8 mouse cellular contexts compared by ENCODE assay signal in the genomic region with DNA sequence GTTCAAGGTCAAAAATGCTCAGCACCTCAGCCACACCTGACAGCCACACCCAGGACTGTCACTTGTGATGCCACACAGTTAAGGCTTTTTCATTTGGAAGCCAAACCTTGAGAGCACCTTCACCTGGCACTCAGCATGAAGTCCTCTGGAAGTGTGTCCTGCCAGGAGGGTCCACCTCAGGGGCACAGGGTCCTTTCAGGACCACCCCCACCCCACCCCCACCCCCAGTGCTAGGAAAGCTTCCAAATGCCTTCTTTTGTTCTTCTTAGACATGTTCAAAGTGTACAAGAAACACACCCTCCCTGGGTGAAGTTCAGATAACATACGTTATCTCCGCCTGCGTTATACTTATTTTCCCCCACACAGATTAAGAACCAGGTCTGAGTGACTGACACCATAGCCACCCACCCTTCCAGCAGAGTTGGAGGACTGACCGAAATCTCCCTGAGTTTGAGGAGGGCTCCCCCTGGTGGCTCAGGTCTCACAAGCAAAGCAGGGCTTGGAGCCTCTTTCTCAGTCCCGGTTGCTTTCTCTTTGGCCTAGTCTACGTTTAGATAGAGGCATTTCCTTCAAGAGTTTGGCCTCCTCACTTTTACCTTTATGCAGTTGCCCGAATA. TPM values are rescaled to one million over a fixed set of nuclear protein-coding genes. Genes with fewer than 3 reads are reported as not detected.
DNase-seq lines count a peak whose midpoint lies in the region; ATAC-seq and TF ChIP-seq lines count a peak whose summit lies in the region.

No protein-coding gene starts in this region.

- H3K9me3 ChIP-seq in embryonic facial prominence, embryonic 15.5 days (replicated peaks): no peaks in the 10 kb centered on the region
- H3K9me3 ChIP-seq in heart, embryonic 10.5 days: no peaks in the 10 kb centered on the region
- H3K9me3 ChIP-seq in kidney, embryonic 14.5 days (ENCODE audit: control insufficient read depth, low read length): no peaks in the 10 kb centered on the region
- H3K9me3 ChIP-seq in limb, embryonic 15.5 days: no peaks in the 10 kb centered on the region
- H3K9me3 ChIP-seq in midbrain, postnatal 0 days (ENCODE audit: low read length): no peaks in the 10 kb centered on the region

- peak; percentile 81; the same call in 1 of the 2 replicates for ATAC-seq in embryonic facial prominence, embryonic 15.5 days (ENCODE audit: insufficient number of reproducible peaks, low FRiP score, low TSS enrichment, low read depth)
- peak; percentile 88 for ATAC-seq in kidney, embryonic 14.5 days (ENCODE audit: low FRiP score, low TSS enrichment)
- peak; percentile 54; the same call in 1 of the 2 replicates for ATAC-seq in limb, embryonic 15.5 days (ENCODE audit: insufficient number of reproducible peaks, low FRiP score, low TSS enrichment, low read depth)
- peak; percentile 71; the same call in 1 of the 2 replicates for ATAC-seq in midbrain, postnatal 0 days (ENCODE audit: low FRiP score)

- no peaks in the 10 kb centered on the region for H3K36me3 ChIP-seq in embryonic facial prominence, embryonic 15.5 days
- no peaks in the 10 kb centered on the region for H3K36me3 ChIP-seq in heart, embryonic 10.5 days
- H3K36me3 ChIP-seq in kidney, embryonic 14.5 days (ENCODE audit: control insufficient read depth, insufficient read depth, low read length): no peaks in the 10 kb centered on the region
- H3K36me3 ChIP-seq in limb, embryonic 15.5 days: no peaks in the 10 kb centered on the region
- H3K36me3 ChIP-seq in midbrain, postnatal 0 days (ENCODE audit: insufficient read depth, low read length): no peaks in the 10 kb centered on the region

- peaks cover 1% of the 10 kb centered on the region; the same call in 1 of the 2 replicates for H3K4me1 ChIP-seq in bone marrow, adult 2 months (ENCODE audit: control insufficient read depth, insufficient read depth, low read length)
- H3K4me1 ChIP-seq in embryonic facial prominence, embryonic 15.5 days: no peaks in the 10 kb centered on the region
- peaks cover 15% of the 10 kb centered on the region for H3K4me1 ChIP-seq in heart, embryonic 10.5 days
- no peaks in the 10 kb centered on the region for H3K4me1 ChIP-seq in kidney, embryonic 14.5 days (ENCODE audit: control insufficient read depth, insufficient read depth, low read length)
- H3K4me1 ChIP-seq in limb, embryonic 15.5 days: 0 out of 2 replicates have a peak, but pooled peaks cover 3% of the 10 kb centered on the region
- H3K4me1 ChIP-seq in midbrain, postnatal 0 days (ENCODE audit: insufficient read depth, low read length): no peaks in the 10 kb centered on the region

- peak; percentile 85 for DNase-seq in A20 (ENCODE audit: low read depth, low spot score)
- DNase-seq in heart, embryonic 10.5 days (ENCODE audit: low spot score): peak; percentile 94
- DNase-seq in midbrain, postnatal 0 days (ENCODE audit: low spot score): peak; percentile 90
- peak; percentile 79 to 87 for DNase-seq in spleen, postnatal 14 days (ENCODE audit: low spot score in 2 of 2)

- 13% methylated on average over 7 of the region's 7 CpGs for WGBS in bone marrow, adult 2 months
- WGBS in embryonic facial prominence, embryonic 15.5 days: 10% methylated on average over 7 of the region's 7 CpGs
- WGBS in heart, embryonic 10.5 days: 7% methylated on average over 7 of the region's 7 CpGs
- 8% methylated on average over 7 of the region's 7 CpGs for WGBS in kidney, embryonic 14.5 days
- 11% methylated on average over 7 of the region's 7 CpGs for WGBS in limb, embryonic 15.5 days
- 7% methylated on average over 7 of the region's 7 CpGs for WGBS in midbrain, postnatal 0 days

- no peak overlapping the region for H3K9ac ChIP-seq in embryonic facial prominence, embryonic 15.5 days
- H3K9ac ChIP-seq in kidney, embryonic 14.5 days (ENCODE audit: low read depth, low read length): no peak overlapping the region
- H3K9ac ChIP-seq in limb, embryonic 15.5 days: no peak overlapping the region
- H3K9ac ChIP-seq in midbrain, postnatal 0 days (replicated peaks; ENCODE audit: low read length, poor library complexity, severe bottlenecking): 0 out of 2 replicates have a peak overlapping the region, but pooled peaks have one; percentile 8

- peak; percentile 97 for TF ChIP-seq CTCF in bone marrow, adult 2 months (IDR thresholded peaks at IDR 0.05; ENCODE audit: control insufficient read depth, insufficient read depth, low read length)
- peak; percentile 96 for TF ChIP-seq CTCF in midbrain, postnatal 0 days (IDR thresholded peaks at IDR 0.05)

- no peaks in the 10 kb centered on the region for H3K27me3 ChIP-seq in embryonic facial prominence, embryonic 15.5 days
- no peaks in the 10 kb centered on the region for H3K27me3 ChIP-seq in heart, embryonic 10.5 days (ENCODE audit: insufficient read depth, poor library complexity, severe bottlenecking)
- no peaks in the 10 kb centered on the region for H3K27me3 ChIP-seq in kidney, embryonic 14.5 days (ENCODE audit: control insufficient read depth, insufficient read depth, low read length)
- no peaks in the 10 kb centered on the region for H3K27me3 ChIP-seq in limb, embryonic 15.5 days
- H3K27me3 ChIP-seq in midbrain, postnatal 0 days (ENCODE audit: insufficient read depth, low read length): 0 out of 2 replicates have a peak, but pooled peaks cover 2% of the 10 kb centered on the region

- H3K27ac ChIP-seq in bone marrow, adult 2 months (ENCODE audit: control insufficient read depth, insufficient read depth, low read depth, low read length, poor library complexity): no peak overlapping the region
- H3K27ac ChIP-seq in embryonic facial prominence, embryonic 15.5 days (replicated peaks): no peak overlapping the region
- peak overlapping the region; percentile 11; the same call in 1 of the 2 replicates for H3K27ac ChIP-seq in heart, embryonic 10.5 days
- no peak overlapping the region for H3K27ac ChIP-seq in kidney, embryonic 14.5 days (ENCODE audit: low read depth, low read length)
- no peak overlapping the region for H3K27ac ChIP-seq in limb, embryonic 15.5 days
- H3K27ac ChIP-seq in midbrain, postnatal 0 days (ENCODE audit: low read depth, low read length): no peak overlapping the region

- no peak overlapping the region for H3K4me2 ChIP-seq in embryonic facial prominence, embryonic 15.5 days (replicated peaks)
- H3K4me2 ChIP-seq in kidney, embryonic 14.5 days (replicated peaks; ENCODE audit: low read depth, low read length): no peak overlapping the region
- no peak overlapping the region for H3K4me2 ChIP-seq in limb, embryonic 15.5 days
- no peak overlapping the region for H3K4me2 ChIP-seq in midbrain, postnatal 0 days (ENCODE audit: low read depth, low read length, poor library complexity, severe bottlenecking)

- H3K4me3 ChIP-seq in bone marrow, adult 2 months (replicated peaks; ENCODE audit: control insufficient read depth, low read depth, low read length): no peak overlapping the region
- no peak overlapping the region for H3K4me3 ChIP-seq in embryonic facial prominence, embryonic 15.5 days (replicated peaks)
- no peak overlapping the region for H3K4me3 ChIP-seq in heart, embryonic 10.5 days
- H3K4me3 ChIP-seq in kidney, embryonic 14.5 days (ENCODE audit: low read length): no peak overlapping the region
- H3K4me3 ChIP-seq in limb, embryonic 15.5 days: no peak overlapping the region
- H3K4me3 ChIP-seq in midbrain, postnatal 0 days (ENCODE audit: low read depth, low read length): no peak overlapping the region

- TF ChIP-seq POLR2A in bone marrow, adult 2 months (IDR thresholded peaks at IDR 0.05; ENCODE audit: borderline replicate concordance, control insufficient read depth, low read depth, low read length): no peak

RNA-seq across cellular contexts. Expression of gene Mybpc3, which starts 16.7 kb away (rescaled TPM):
- 0.54 and 1.1 TPM in 2 replicates for polyA plus RNA-seq in bone marrow, adult 2 months (2011; ENCODE audit: insufficient read depth, insufficient read length, low replicate concordance, missing spikeins)
- 0.32 and 0.40 TPM in 2 replicates for polyA plus RNA-seq in embryonic facial prominence, embryonic 15.5 days (2015; fragmentation: Nextera tagmentation; extraction: Ambion mirVana)
- polyA plus RNA-seq in heart, embryonic 10.5 days (2016; fragmentation: Nextera tagmentation; extraction: Ambion mirVana): 450 and 1,030 TPM in 2 replicates
- not detected in 2 replicates for polyA plus RNA-seq in kidney, embryonic 14.5 days (2014; fragmentation: Nextera tagmentation; extraction: Ambion mirVana)
- 0.09 and 0.34 TPM in 2 replicates for polyA plus RNA-seq in limb, embryonic 15.5 days (2015; fragmentation: Nextera tagmentation; extraction: Ambion mirVana)
- total RNA-seq in midbrain, postnatal 0 days (2014; rRNA removed): 0.09 TPM in 1 of 2 replicates, not detected in the other
- polyA plus RNA-seq in midbrain, postnatal 0 days (2015; fragmentation: Nextera tagmentation; extraction: Ambion mirVana): not detected in 2 replicates

RNA-seq across cellular contexts. Expression of gene Spi1, which starts 19.0 kb away (rescaled TPM):
- polyA plus RNA-seq in bone marrow, adult 2 months (2011; ENCODE audit: insufficient read depth, insufficient read length, low replicate concordance, missing spikeins): 28.0 and 65.7 TPM in 2 replicates
- 12.3 and 12.4 TPM in 2 replicates for polyA plus RNA-seq in embryonic facial prominence, embryonic 15.5 days (2015; fragmentation: Nextera tagmentation; extraction: Ambion mirVana)
- polyA plus RNA-seq in heart, embryonic 10.5 days (2016; fragmentation: Nextera tagmentation; extraction: Ambion mirVana): 0.99 and 4.1 TPM in 2 replicates
- 2.2 and 3.7 TPM in 2 replicates for polyA plus RNA-seq in kidney, embryonic 14.5 days (2014; fragmentation: Nextera tagmentation; extraction: Ambion mirVana)
- 9.4 and 12.6 TPM in 2 replicates for polyA plus RNA-seq in limb, embryonic 15.5 days (2015; fragmentation: Nextera tagmentation; extraction: Ambion mirVana)
- total RNA-seq in midbrain, postnatal 0 days (2014; rRNA removed): 4.4 and 10.0 TPM in 2 replicates
- 4.0 and 4.2 TPM in 2 replicates for polyA plus RNA-seq in midbrain, postnatal 0 days (2015; fragmentation: Nextera tagmentation; extraction: Ambion mirVana)

RNA-seq across cellular contexts. Expression of gene Slc39a13, which starts 31.0 kb away (rescaled TPM):
- 6.8 and 15.6 TPM in 2 replicates for polyA plus RNA-seq in bone marrow, adult 2 months (2011; ENCODE audit: insufficient read depth, insufficient read length, low replicate concordance, missing spikeins)
- 75.8 and 80.0 TPM in 2 replicates for polyA plus RNA-seq in embryonic facial prominence, embryonic 15.5 days (2015; fragmentation: Nextera tagmentation; extraction: Ambion mirVana)
- polyA plus RNA-seq in heart, embryonic 10.5 days (2016; fragmentation: Nextera tagmentation; extraction: Ambion mirVana): 32.6 and 37.5 TPM in 2 replicates
- 31.1 and 32.8 TPM in 2 replicates for polyA plus RNA-seq in kidney, embryonic 14.5 days (2014; fragmentation: Nextera tagmentation; extraction: Ambion mirVana)
- 88.8 and 89.4 TPM in 2 replicates for polyA plus RNA-seq in limb, embryonic 15.5 days (2015; fragmentation: Nextera tagmentation; extraction: Ambion mirVana)
- total RNA-seq in midbrain, postnatal 0 days (2014; rRNA removed): 34.1 and 40.3 TPM in 2 replicates
- polyA plus RNA-seq in midbrain, postnatal 0 days (2015; fragmentation: Nextera tagmentation; extraction: Ambion mirVana): 22.7 and 26.3 TPM in 2 replicates

RNA-seq across cellular contexts. Expression of gene Psmc3, which starts 47.4 kb away (rescaled TPM):
- polyA plus RNA-seq in bone marrow, adult 2 months (2011; ENCODE audit: insufficient read depth, insufficient read length, low replicate concordance, missing spikeins): 264 and 333 TPM in 2 replicates
- polyA plus RNA-seq in embryonic facial prominence, embryonic 15.5 days (2015; fragmentation: Nextera tagmentation; extraction: Ambion mirVana): 282 and 288 TPM in 2 replicates
- polyA plus RNA-seq in heart, embryonic 10.5 days (2016; fragmentation: Nextera tagmentation; extraction: Ambion mirVana): 315 and 334 TPM in 2 replicates
- polyA plus RNA-seq in kidney, embryonic 14.5 days (2014; fragmentation: Nextera tagmentation; extraction: Ambion mirVana): 356 and 399 TPM in 2 replicates
- polyA plus RNA-seq in limb, embryonic 15.5 days (2015; fragmentation: Nextera tagmentation; extraction: Ambion mirVana): 248 and 294 TPM in 2 replicates
- 166 and 183 TPM in 2 replicates for total RNA-seq in midbrain, postnatal 0 days (2014; rRNA removed)
- 245 and 253 TPM in 2 replicates for polyA plus RNA-seq in midbrain, postnatal 0 days (2015; fragmentation: Nextera tagmentation; extraction: Ambion mirVana)

Comparison
In these comparisons a context has a peak if more than half of its experiments do, and no peak if none do; other contexts are left out.
1. RNA of gene Mybpc3, which starts 16.7 kb away (polyA plus RNA-seq): 450 to 1,030 TPM in heart, embryonic 10.5 days; 0.54 to 1.1 TPM in bone marrow, adult 2 months, 0.32 to 0.40 TPM in embryonic facial prominence, embryonic 15.5 days, 0.09 to 0.34 TPM in limb, embryonic 15.5 days, not detected in kidney, embryonic 14.5 days and not detected in midbrain, postnatal 0 days; every median in the first group is over 100 times any median in the second.
2. Peak in every context shown above with its lines, with median percentiles within 50 percentile points of each other: DNase-seq and ATAC-seq.